Mouse (Mus musculus) limb, embryonic 11.5 days (tissue): ENCODE measurements around the gene Noct. TPM values are rescaled to one million over a fixed set of nuclear protein-coding genes. Genes with fewer than 3 reads are reported as not detected.

ENCODE experiments used
- ATAC-seq: fragments of 200-750 bp; cut with Nextera tagmentation; 2 replicates; pipeline ENCODE4 v1.8.0; 2017; ENCODE audit warnings: low read depth; ENCODE audit not compliant: insufficient number of reproducible peaks, low FRiP score, low TSS enrichment
- DNase-seq: peaks from one replicate; pipeline ENCODE4 v3.0.0-alpha.2; 2015; ENCODE audit warnings: low spot score
- H3K27ac ChIP-seq: fragments of 300-500 bp; sonication (generic); replicated peaks from 2 replicates; pipeline ENCODE4 v1.5.1; 2014; ENCODE audit warnings: low read depth, mild to moderate bottlenecking, low read length
- H3K27me3 ChIP-seq: fragments of 300-500 bp; sonication (generic); 2 replicates; pipeline ENCODE4 v1.6.1; 2014; ENCODE audit warnings: mild to moderate bottlenecking, low read length, mixed read lengths; ENCODE audit not compliant: control insufficient read depth, insufficient read depth
- H3K36me3 ChIP-seq: fragments of 300-500 bp; sonication (generic); 2 replicates; pipeline ENCODE4 v1.6.1; 2014; ENCODE audit warnings: mild to moderate bottlenecking, low read length, moderate library complexity, mixed read lengths; ENCODE audit not compliant: control insufficient read depth, insufficient read depth
- H3K4me1 ChIP-seq: fragments of 300-500 bp; sonication (generic); 2 replicates; pipeline ENCODE4 v1.6.1; 2014; ENCODE audit warnings: low read length, mixed read lengths; ENCODE audit not compliant: control insufficient read depth, insufficient read depth
- H3K4me2 ChIP-seq: fragments of 300-500 bp; sonication (generic); 2 replicates; pipeline ENCODE4 v1.6.1; 2014; ENCODE audit warnings: low read depth, mild to moderate bottlenecking, moderate library complexity; ENCODE audit not compliant: severe bottlenecking
- H3K4me3 ChIP-seq: fragments of 300-500 bp; sonication (generic); 2 replicates; pipeline ENCODE4 v1.5.1; 2014; ENCODE audit warnings: low read depth, low read length
- H3K9ac ChIP-seq: fragments of 300-500 bp; sonication (generic); 2 replicates; pipeline ENCODE4 v1.6.1; 2014; ENCODE audit warnings: mild to moderate bottlenecking, low read length
- H3K9me3 ChIP-seq: fragments of 300-500 bp; sonication (generic); 2 replicates; pipeline ENCODE4 v1.6.1; 2016; ENCODE audit warnings: low read length; ENCODE audit not compliant: control insufficient read depth
- WGBS: fragments of 180-500 bp; shearing (Covaris S2); extraction: QIAGEN DNeasy Blood & Tissue Kit; methylation state at CpG from one replicate; pipeline ENCODE4 v1.1.7; 2014; 5-methylcytosine and 5-hydroxymethylcytosine counted together
- polyA plus RNA-seq: library from polyadenylated mRNA; unstranded; fragments of >200 nt; fragmentation: Nextera tagmentation; extraction: Ambion mirVana; gene quantifications from 2 replicates; pipeline ENCODE4 v1.2.1, GENCODE M21; 2014

The Noct gene
- polyA plus RNA-seq, 1 experiment from 2014 or later: 14.0 TPM

- no peak overlapping the region for H3K9ac ChIP-seq
- 87% methylated on average over 7 of the region's 7 CpGs for WGBS
- H3K27ac ChIP-seq: no peak overlapping the region
- no peaks in the 10 kb centered on the region for H3K27me3 ChIP-seq
- H3K4me3 ChIP-seq: no peak overlapping the region
- ATAC-seq (no peak), DNase-seq (no peak)
- H3K4me1 ChIP-seq: no peaks in the 10 kb centered on the region
- no peaks in the 10 kb centered on the region for H3K9me3 ChIP-seq
- H3K36me3 ChIP-seq: no peaks in the 10 kb centered on the region
- H3K4me2 ChIP-seq: no peak overlapping the region
Observed at GRCm38 (mm10) chr3:51200894-51201293, 23.4 kb upstream of the Noct start.

DNA sequence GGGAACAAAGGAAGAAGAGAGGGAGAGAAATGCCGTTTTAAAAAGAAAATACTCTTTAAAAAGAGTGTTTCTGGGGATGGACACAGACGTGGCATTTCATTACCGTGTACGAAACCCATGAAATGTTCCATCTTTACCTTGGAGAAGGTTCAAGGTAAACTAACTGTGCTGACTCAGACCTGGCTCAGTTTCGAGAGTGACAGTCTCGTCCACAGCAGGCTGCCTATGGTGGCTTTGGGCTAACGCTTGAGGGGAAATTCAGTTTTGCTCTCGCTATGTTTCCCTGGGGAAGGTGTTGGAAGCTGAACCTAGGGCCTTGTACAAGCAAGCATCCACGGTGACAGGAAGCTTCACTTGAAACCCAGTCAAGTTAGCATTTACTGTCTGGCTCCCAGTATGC lies 22.3 kb upstream of the Noct start:
- no peaks in the 10 kb centered on the region for H3K27me3 ChIP-seq
- no peaks in the 10 kb centered on the region for H3K9me3 ChIP-seq
- 88% methylated on average over 9 of the region's 9 CpGs for WGBS
- DNase-seq (no peak), ATAC-seq (no peak)
- no peak overlapping the region for H3K4me3 ChIP-seq
- H3K9ac ChIP-seq: no peak overlapping the region
- no peak overlapping the region for H3K27ac ChIP-seq
- H3K4me1 ChIP-seq: no peaks in the 10 kb centered on the region
- no peak overlapping the region for H3K4me2 ChIP-seq
- no peaks in the 10 kb centered on the region for H3K36me3 ChIP-seq

DNA sequence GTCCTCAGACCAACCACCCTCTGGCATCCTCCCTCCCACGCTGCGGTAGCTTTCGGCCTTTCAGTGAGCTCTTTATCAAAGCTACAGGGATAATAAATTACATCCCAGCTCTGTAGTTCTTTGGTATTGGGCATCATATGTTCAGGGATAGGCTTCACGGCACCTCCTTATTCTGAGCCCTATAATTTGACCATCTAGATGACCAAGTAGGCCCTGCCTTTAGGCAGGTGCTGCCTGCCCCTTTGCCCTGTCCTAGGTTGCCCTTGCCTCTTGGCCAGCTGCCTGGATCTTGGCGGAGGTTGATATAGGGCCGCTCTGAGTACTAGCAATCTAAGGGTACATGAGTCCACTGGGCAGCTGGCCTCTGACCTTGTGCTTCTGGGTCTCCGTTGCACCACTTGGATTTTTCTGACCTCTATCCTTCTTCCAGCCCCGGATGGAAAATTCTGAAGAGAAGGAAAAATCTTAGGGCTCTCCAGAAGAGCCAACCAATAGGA lies 21.7 kb upstream of the Noct start:
- Histone ChIP-seq H3K4me3 (no peak overlapping the region), H3K4me1 (no peaks in the 10 kb centered on the region), H3K36me3 (no peaks in the 10 kb centered on the region), H3K27ac (no peak overlapping the region), H3K9me3 (no peaks in the 10 kb centered on the region), H3K9ac (no peak overlapping the region), H3K27me3 (no peaks in the 10 kb centered on the region), H3K4me2 (no peak overlapping the region)
- WGBS: 87% methylated on average over 8 of the region's 8 CpGs
- DNase-seq: no peak
- ATAC-seq: no peak

GRCm38 (mm10) chr3:51203906-51204305 lies 20.3 kb upstream of the Noct start:
- DNase-seq (no peak), ATAC-seq (no peak)
- H3K4me2 ChIP-seq: no peak overlapping the region
- H3K27me3 ChIP-seq: no peaks in the 10 kb centered on the region
- WGBS: 86% methylated on average over 6 of the region's 6 CpGs
- no peaks in the 10 kb centered on the region for H3K4me1 ChIP-seq
- H3K4me3 ChIP-seq: no peak overlapping the region
- no peaks in the 10 kb centered on the region for H3K36me3 ChIP-seq
- no peak overlapping the region for H3K9ac ChIP-seq
- H3K9me3 ChIP-seq: no peaks in the 10 kb centered on the region
- H3K27ac ChIP-seq: no peak overlapping the region

DNA sequence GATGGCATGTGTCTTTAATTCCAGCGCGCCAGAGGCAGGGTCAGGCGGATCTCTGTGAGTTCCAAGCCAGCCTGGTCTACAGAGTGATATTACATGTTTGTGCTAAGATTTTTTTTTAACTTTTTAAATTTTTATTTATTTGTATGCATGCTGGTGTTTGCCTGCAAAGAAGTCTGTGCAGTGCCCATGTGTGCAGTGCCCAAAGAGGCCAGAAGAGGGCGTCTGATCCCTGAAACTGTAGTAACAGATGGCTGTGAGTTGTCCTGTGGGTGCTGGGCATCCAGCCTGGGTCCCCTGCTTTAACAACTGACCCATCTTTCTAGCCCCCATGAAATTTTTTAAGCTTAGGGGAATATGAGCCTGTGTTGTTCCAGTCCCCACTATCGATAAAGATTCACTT lies 19.8 kb upstream of the Noct start:
- Histone ChIP-seq H3K4me1 (no peaks in the 10 kb centered on the region), H3K4me2 (no peak overlapping the region), H3K4me3 (no peak overlapping the region), H3K9me3 (no peaks in the 10 kb centered on the region), H3K9ac (no peak overlapping the region), H3K27ac (no peak overlapping the region), H3K36me3 (no peaks in the 10 kb centered on the region), H3K27me3 (no peaks in the 10 kb centered on the region)
- WGBS: 85% methylated on average over 5 of the region's 5 CpGs
- DNase-seq: no peak
- no peak for ATAC-seq

DNA sequence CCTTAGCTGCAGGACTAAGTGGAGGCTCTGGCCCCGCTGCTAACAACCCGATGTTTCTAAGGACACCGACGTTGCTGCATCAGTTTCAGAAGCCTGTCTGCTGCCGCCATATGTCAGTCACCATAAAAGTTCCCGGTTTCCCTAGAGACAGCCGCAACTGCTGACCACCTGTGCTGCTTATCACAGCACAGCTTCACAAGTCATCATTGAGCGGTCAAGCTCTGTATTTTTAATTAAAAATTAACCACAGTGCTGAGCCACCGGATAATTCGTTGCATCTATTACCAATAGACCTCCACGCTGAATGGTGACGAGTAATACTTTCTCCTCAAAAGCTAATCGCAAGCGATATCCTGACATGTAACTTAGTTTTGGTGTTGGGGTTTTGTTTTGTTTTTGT lies 19.4 kb upstream of the Noct start:
- 93% methylated on average over 14 of the region's 14 CpGs for WGBS
- H3K36me3 ChIP-seq: no peaks in the 10 kb centered on the region
- H3K27me3 ChIP-seq: no peaks in the 10 kb centered on the region
- no peak for DNase-seq
- no peak overlapping the region for H3K27ac ChIP-seq
- no peaks in the 10 kb centered on the region for H3K9me3 ChIP-seq
- no peaks in the 10 kb centered on the region for H3K4me1 ChIP-seq
- ATAC-seq: no peak
- H3K9ac ChIP-seq: no peak overlapping the region
- no peak overlapping the region for H3K4me2 ChIP-seq
- no peak overlapping the region for H3K4me3 ChIP-seq

- no peak overlapping the region for H3K4me2 ChIP-seq
- H3K36me3 ChIP-seq: no peaks in the 10 kb centered on the region
- WGBS: 51% methylated on average over 7 of the region's 7 CpGs
- H3K9me3 ChIP-seq: no peaks in the 10 kb centered on the region
- peak; percentile 71 for ATAC-seq
- no peak overlapping the region for H3K27ac ChIP-seq
- no peak overlapping the region for H3K9ac ChIP-seq
- peak; percentile 41 for DNase-seq
- H3K4me1 ChIP-seq: no peaks in the 10 kb centered on the region
- H3K27me3 ChIP-seq: no peaks in the 10 kb centered on the region
- H3K4me3 ChIP-seq: no peak overlapping the region
Observed at GRCm38 (mm10) chr3:51206521-51206920, 17.7 kb upstream of the Noct start.

GRCm38 (mm10) chr3:51208633-51209032 lies 15.6 kb upstream of the Noct start:
- no peaks in the 10 kb centered on the region for H3K9me3 ChIP-seq
- H3K4me3 ChIP-seq: no peak overlapping the region
- ATAC-seq (no peak), DNase-seq (no peak)
- no peaks in the 10 kb centered on the region for H3K36me3 ChIP-seq
- 42% methylated on average over 5 of the region's 5 CpGs for WGBS
- H3K27ac ChIP-seq: no peak overlapping the region
- H3K4me2 ChIP-seq: no peak overlapping the region
- no peak overlapping the region for H3K9ac ChIP-seq
- no peaks in the 10 kb centered on the region for H3K27me3 ChIP-seq
- no peaks in the 10 kb centered on the region for H3K4me1 ChIP-seq

DNA sequence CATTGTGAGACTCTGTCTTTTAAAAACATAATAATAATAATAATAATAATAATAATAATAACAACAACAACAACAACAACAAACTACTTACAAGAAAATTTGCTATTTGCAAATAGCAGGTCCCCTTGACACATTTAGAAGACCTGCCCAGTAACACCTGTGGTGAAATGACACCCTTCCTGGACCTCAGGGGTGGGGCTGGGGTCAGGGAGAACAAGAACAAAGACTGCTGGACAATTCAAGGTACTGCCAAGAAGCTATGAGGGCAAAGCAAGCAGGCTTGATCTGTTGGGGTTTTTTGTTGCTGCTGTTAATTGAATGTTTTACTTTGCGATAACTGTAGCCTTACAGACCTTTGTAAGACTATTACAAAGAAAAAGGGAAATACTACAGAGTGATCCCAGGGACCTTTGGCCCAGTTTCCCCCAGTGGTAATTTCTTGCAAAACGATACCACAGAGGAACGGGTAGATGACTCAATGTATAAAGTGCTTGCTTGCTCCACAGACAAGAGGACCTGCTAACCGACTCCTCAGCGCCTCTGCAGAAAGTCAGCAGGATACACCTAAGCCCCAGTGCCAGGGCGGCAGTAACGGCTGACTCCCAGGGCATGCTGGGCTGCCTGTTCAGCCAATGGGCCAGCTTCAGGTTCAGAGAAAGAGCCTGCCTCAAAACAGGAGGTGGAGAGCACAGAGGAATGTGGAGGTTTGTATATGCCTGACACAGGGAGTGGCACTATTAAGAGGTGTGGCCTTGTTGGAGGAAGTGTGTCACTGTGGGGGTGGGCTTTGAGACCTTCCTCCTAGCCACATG lies 14.5 kb upstream of the Noct start:
- 92% methylated on average over 7 of the region's 7 CpGs for WGBS
- no peak overlapping the region for H3K4me3 ChIP-seq

More for the DNA sequence above, 14.5 kb upstream of the Noct start:
- Histone ChIP-seq H3K9me3 (no peaks in the 10 kb centered on the region), H3K36me3 (no peaks in the 10 kb centered on the region), H3K4me2 (no peak overlapping the region), H3K9ac (no peak overlapping the region), H3K27me3 (no peaks in the 10 kb centered on the region), H3K4me1 (no peaks in the 10 kb centered on the region), H3K27ac (no peak overlapping the region)
- no peak for ATAC-seq
- DNase-seq: no peak
